Comparison of ENCODE assay signal across 11 mouse cellular contexts in the genomic region with DNA sequence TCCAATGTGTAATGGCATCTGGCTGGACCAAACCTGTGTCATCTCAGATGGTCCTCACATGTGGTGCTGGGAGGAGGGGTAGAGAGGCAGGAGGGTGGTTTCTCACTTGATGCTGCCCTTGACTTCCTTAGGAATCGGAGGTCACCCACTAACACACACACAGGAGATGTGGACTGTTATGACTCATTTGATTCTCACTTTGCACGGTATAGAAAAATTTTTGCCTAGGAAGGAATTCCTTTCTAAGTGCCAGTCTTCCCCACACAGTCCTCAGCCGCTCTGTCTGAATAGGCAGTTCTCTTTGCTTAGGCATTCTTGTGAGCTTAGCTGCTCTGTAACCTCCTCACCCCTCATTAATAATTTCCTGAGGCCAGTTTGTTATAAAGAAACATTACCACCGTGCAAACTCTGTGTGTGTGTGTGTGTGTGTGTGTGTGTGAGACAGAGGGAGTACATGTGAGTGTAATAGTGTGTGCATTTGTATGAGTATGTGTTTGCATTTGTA. TPM values are rescaled to one million over a fixed set of nuclear protein-coding genes. Genes with fewer than 3 reads are reported as not detected.
A peak's percentile ranks its signal among the peaks of the same experiment; 100 is the strongest.
DNase-seq lines count a peak whose midpoint lies in the region; ATAC-seq and TF ChIP-seq lines count a peak whose summit lies in the region.
"Had no signal": no experiment of that assay in that cellular context is flagged by ENCODE, and none has a peak within 500 bp of the region (broad histone marks: within the 10 kb centered on the region; RNA-seq: fewer than 3 reads in every experiment).

No protein-coding gene starts in this region.

- H3K4me3 ChIP-seq in intestine, embryonic 15.5 days (replicated peaks) = no peak overlapping the region
- H3K4me3 ChIP-seq in intestine, embryonic 16.5 days (ENCODE audit: low read length) = no peak overlapping the region
- H3K4me3 ChIP-seq in hindbrain, postnatal 0 days (ENCODE audit: low read length) = no peak overlapping the region
- H3K4me3 ChIP-seq in midbrain, embryonic 12.5 days = no peak overlapping the region
- H3K4me3 ChIP-seq in layer of hippocampus, adult 2 months = no peak overlapping the region
- H3K4me3 ChIP-seq: embryonic facial prominence, embryonic 15.5 days had no signal

- peak; percentile 36; the same call in 1 of the 2 replicates for ATAC-seq in intestine, embryonic 15.5 days
- no peak for ATAC-seq in intestine, embryonic 16.5 days
- peak; percentile 51; the same call in 1 of the 2 replicates for ATAC-seq in hindbrain, postnatal 0 days
- ATAC-seq in midbrain, embryonic 12.5 days (ENCODE audit: low FRiP score, low read depth) = peak; percentile 71

- no peaks in the 10 kb centered on the region for H3K9me3 ChIP-seq in intestine, embryonic 15.5 days
- H3K9me3 ChIP-seq in intestine, embryonic 16.5 days (ENCODE audit: control insufficient read depth, low read length) = no peaks in the 10 kb centered on the region
- H3K9me3 ChIP-seq in hindbrain, postnatal 0 days (ENCODE audit: low read length) = no peaks in the 10 kb centered on the region
- H3K9me3 ChIP-seq in midbrain, embryonic 12.5 days = no peaks in the 10 kb centered on the region
- H3K9me3 ChIP-seq: embryonic facial prominence, embryonic 15.5 days; G1E had no signal

- no peaks in the 10 kb centered on the region for H3K4me1 ChIP-seq in intestine, embryonic 15.5 days (replicated peaks)
- no peaks in the 10 kb centered on the region for H3K4me1 ChIP-seq in intestine, embryonic 16.5 days (ENCODE audit: control insufficient read depth, insufficient read depth, low read length)
- H3K4me1 ChIP-seq in hindbrain, postnatal 0 days (ENCODE audit: insufficient read depth, low read length) = no peaks in the 10 kb centered on the region
- peaks cover 9% of the 10 kb centered on the region for H3K4me1 ChIP-seq in midbrain, embryonic 12.5 days

- no peak overlapping the region for H3K27ac ChIP-seq in intestine, embryonic 15.5 days
- no peak overlapping the region for H3K27ac ChIP-seq in intestine, embryonic 16.5 days (ENCODE audit: low read length)
- H3K27ac ChIP-seq in hindbrain, postnatal 0 days = no peak overlapping the region
- no peak overlapping the region for H3K27ac ChIP-seq in midbrain, embryonic 12.5 days (replicated peaks)
- no peak overlapping the region for H3K27ac ChIP-seq in layer of hippocampus, adult 2 months
- H3K27ac ChIP-seq: embryonic facial prominence, embryonic 15.5 days had no signal

- no peaks in the 10 kb centered on the region for H3K36me3 ChIP-seq in intestine, embryonic 15.5 days
- no peaks in the 10 kb centered on the region for H3K36me3 ChIP-seq in intestine, embryonic 16.5 days (ENCODE audit: control insufficient read depth, insufficient read depth, low read length)
- H3K36me3 ChIP-seq in hindbrain, postnatal 0 days (ENCODE audit: insufficient read depth, low read length) = no peaks in the 10 kb centered on the region
- H3K36me3 ChIP-seq in midbrain, embryonic 12.5 days = no peaks in the 10 kb centered on the region
- H3K36me3 ChIP-seq: embryonic facial prominence, embryonic 15.5 days; G1E had no signal

- no peak overlapping the region for H3K4me2 ChIP-seq in intestine, embryonic 15.5 days (replicated peaks)
- H3K4me2 ChIP-seq in intestine, embryonic 16.5 days (ENCODE audit: low read depth, low read length) = no peak overlapping the region
- no peak overlapping the region for H3K4me2 ChIP-seq in hindbrain, postnatal 0 days (ENCODE audit: low read depth, low read length)
- H3K4me2 ChIP-seq in midbrain, embryonic 12.5 days (replicated peaks) = no peak overlapping the region
- H3K4me2 ChIP-seq: embryonic facial prominence, embryonic 15.5 days had no signal

- TF ChIP-seq CTCF in hindbrain, postnatal 0 days (IDR thresholded peaks at IDR 0.05; ENCODE audit: low read depth) = no peak
- TF ChIP-seq CTCF in layer of hippocampus, adult 2 months (conservative IDR thresholded peaks at IDR 0.05) = no peak

- H3K27me3 ChIP-seq in intestine, embryonic 15.5 days (replicated peaks) = no peaks in the 10 kb centered on the region
- H3K27me3 ChIP-seq in intestine, embryonic 16.5 days (replicated peaks; ENCODE audit: control insufficient read depth, insufficient read depth, low read length) = no peaks in the 10 kb centered on the region
- H3K27me3 ChIP-seq in hindbrain, postnatal 0 days (ENCODE audit: insufficient read depth, low read length) = no peaks in the 10 kb centered on the region
- H3K27me3 ChIP-seq in midbrain, embryonic 12.5 days = no peaks in the 10 kb centered on the region
- H3K27me3 ChIP-seq: embryonic facial prominence, embryonic 15.5 days had no signal

- no peak overlapping the region for H3K9ac ChIP-seq in intestine, embryonic 15.5 days
- H3K9ac ChIP-seq in intestine, embryonic 16.5 days (ENCODE audit: low read depth, low read length) = no peak overlapping the region
- H3K9ac ChIP-seq in hindbrain, postnatal 0 days (replicated peaks; ENCODE audit: low read length) = no peak overlapping the region
- no peak overlapping the region for H3K9ac ChIP-seq in midbrain, embryonic 12.5 days (replicated peaks)
- H3K9ac ChIP-seq: embryonic facial prominence, embryonic 15.5 days had no signal

- DNase-seq in NIH3T3 (ENCODE audit: low read depth) = peak; percentile 79
- DNase-seq in hindbrain, postnatal 0 days (ENCODE audit: low spot score) = no peak
- DNase-seq in layer of hippocampus, adult 2 months (ENCODE audit: low spot score in 2 of 2) = no peak
- DNase-seq in urinary bladder, adult 18-20 months (ENCODE audit: low spot score in 2 of 2) = no peak
- DNase-seq in T-cell, adult 2 months (ENCODE audit: low spot score) = no peak
- DNase-seq: thymus, adult 2 months had no signal

- WGBS in intestine, embryonic 15.5 days = 23% methylated on average over 4 of the region's 4 CpGs
- WGBS in intestine, embryonic 16.5 days = 17% methylated on average over 4 of the region's 4 CpGs
- WGBS in hindbrain, postnatal 0 days = 38% methylated on average over 4 of the region's 4 CpGs
- 35% methylated on average over 4 of the region's 4 CpGs for WGBS in midbrain, embryonic 12.5 days

RNA-seq across cellular contexts. Expression of gene Pdgfc, which starts 22.4 kb away (rescaled TPM):
- 12.1 and 14.0 TPM in 2 replicates for polyA plus RNA-seq in intestine, embryonic 15.5 days (2015; fragmentation: Nextera tagmentation; extraction: Ambion mirVana)
- 9.0 and 9.2 TPM in 2 replicates for polyA plus RNA-seq in intestine, embryonic 16.5 days (2015; fragmentation: Nextera tagmentation; extraction: Ambion mirVana)
- 5.4 and 7.1 TPM in 2 replicates for total RNA-seq in hindbrain, postnatal 0 days (2014; rRNA removed)
- 7.5 and 7.7 TPM in 2 replicates for polyA plus RNA-seq in hindbrain, postnatal 0 days (2015; fragmentation: Nextera tagmentation; extraction: Ambion mirVana)
- 5.4 and 7.4 TPM in 2 replicates for polyA plus RNA-seq in midbrain, embryonic 12.5 days (2016; fragmentation: Nextera tagmentation; extraction: Ambion mirVana)
- 1 to 10 TPM; 5.4 to 5.5 TPM for total RNA-seq in layer of hippocampus, adult 2 months (2021)
- polyA plus RNA-seq: G1E had no signal
